Mouse (Mus musculus) lung, postnatal 0 days (tissue): ENCODE measurements at regions not wholly inside any gene's neighbourhood (a gene's known extent, or its start where the extent isn't known, plus 50 kb on each side); places are given as distances from the start of the nearest gene placed in this dataset.

ENCODE experiments used
- CTCF ChIP-seq: IDR thresholded peaks from 2 replicates; pipeline ENCODE4 v1.5.1; 2016; ENCODE audit warnings: antibody characterized with exemption, mild to moderate bottlenecking
- EP300 ChIP-seq: IDR thresholded peaks from 2 replicates; pipeline ENCODE4 v1.6.1; 2016; ENCODE audit warnings: antibody characterized with exemption, mild to moderate bottlenecking, control low read depth

- TF ChIP-seq EP300 = no peak
- TF ChIP-seq CTCF = no peak
These were observed 403.9 kb upstream of the Mef2c start for GRCm38 (mm10) chr13:83099908-83100307.
